Mouse (Mus musculus) G1E-ER4 (cell line): ENCODE results near the gene Nfe2l1. TPM values are rescaled to one million over a fixed set of nuclear protein-coding genes. Genes with fewer than 3 reads are reported as not detected.

Experiments
- GATA1 ChIP-seq: IDR thresholded peaks from one replicate; pipeline ENCODE4 v1.8.0; 2012; ENCODE audit warnings: low read length, inconsistent platforms
- polyA plus RNA-seq: library from polyadenylated mRNA; stranded (reverse); fragments of >175 nt; gene quantifications from 2 replicates; pipeline ENCODE4 v1.2.3, GENCODE M21; 2012

Gene Nfe2l1
- polyA plus RNA-seq, 1 experiment, result 30.2 TPM

- no peak for TF ChIP-seq GATA1
Measured at GRCm38 (mm10) chr11:96775665-96776064, 54.1 kb downstream of the Nfe2l1 start.

- TF ChIP-seq GATA1, result no peak
Measured at GRCm38 (mm10) chr11:96775063-96775462, 54.7 kb downstream of the Nfe2l1 start.

- TF ChIP-seq GATA1, result no peak
Measured at GRCm38 (mm10) chr11:96774536-96774935, 55.2 kb downstream of the Nfe2l1 start.

GRCm38 (mm10) chr11:96772413-96772812, 57.4 kb downstream of the Nfe2l1 start:
- TF ChIP-seq GATA1, result no peak

GRCm38 (mm10) chr11:96771274-96771975, 58.3 kb downstream of the Nfe2l1 start:
- no peak for TF ChIP-seq GATA1

- TF ChIP-seq GATA1, result no peak
Measured at GRCm38 (mm10) chr11:96768240-96768639, 61.5 kb downstream of the Nfe2l1 start.

Other genes with a start within 250 kb of the Nfe2l1 start
- gene Snx11, start 52.4 kb downstream of the Nfe2l1 start, polyA plus RNA-seq, result 8.7 and 9.9 TPM in 2 replicates
- 66.6 and 76.2 TPM in 2 replicates for gene Cbx1, start 40.8 kb downstream of the Nfe2l1 start, polyA plus RNA-seq
- 0.14 and 0.45 TPM in 2 replicates for gene Copz2, start 19.9 kb upstream of the Nfe2l1 start, polyA plus RNA-seq
- gene Cdk5rap3, start 86.5 kb upstream of the Nfe2l1 start, polyA plus RNA-seq, result 59.7 and 66.3 TPM in 2 replicates
- 0.18 and 0.19 TPM in 2 replicates for gene Prr15l, start 98.1 kb upstream of the Nfe2l1 start, polyA plus RNA-seq
- gene Pnpo, start 114.0 kb upstream of the Nfe2l1 start, polyA plus RNA-seq, result 42.4 and 75.3 TPM in 2 replicates
- gene Sp2, start 153.0 kb upstream of the Nfe2l1 start, polyA plus RNA-seq, result 46.1 and 55.9 TPM in 2 replicates
- gene Sp6, start 183.4 kb upstream of the Nfe2l1 start, polyA plus RNA-seq, result not detected in 2 replicates
- gene Scrn2, start 200.0 kb upstream of the Nfe2l1 start, polyA plus RNA-seq, result 13.6 and 15.6 TPM in 2 replicates
- gene Lrrc46, start 211.4 kb upstream of the Nfe2l1 start, polyA plus RNA-seq, result 0.11 TPM in 1 of 2 replicates, not detected in the other
- 58.9 and 112 TPM in 2 replicates for gene Mrpl10, start 211.6 kb upstream of the Nfe2l1 start, polyA plus RNA-seq
- 23.7 and 28.9 TPM in 2 replicates for gene Osbpl7, start 220.7 kb upstream of the Nfe2l1 start, polyA plus RNA-seq